Mouse (Mus musculus) lung, postnatal 0 days (tissue): Measurements from ENCODE around the gene Txlnb.

Source experiments
- CTCF ChIP-seq: IDR thresholded peaks from 2 replicates; pipeline ENCODE4 v1.5.1; 2016; ENCODE audit warnings: antibody characterized with exemption, mild to moderate bottlenecking
- EP300 ChIP-seq: IDR thresholded peaks from 2 replicates; pipeline ENCODE4 v1.6.1; 2016; ENCODE audit warnings: antibody characterized with exemption, mild to moderate bottlenecking, control low read depth

GRCm38 (mm10) chr10:17794443-17794842 is 1.6 kb upstream of the Txlnb start:
- TF ChIP-seq CTCF (no peak), EP300 (no peak)
